Mouse (Mus musculus): ENCODE data around the gene Plekhm2. TPM values are rescaled to one million over a fixed set of nuclear protein-coding genes. Genes with fewer than 3 reads are reported as not detected.

Gene Plekhm2
- polyA plus RNA-seq, 1 experiment, result 134 TPM

DNA sequence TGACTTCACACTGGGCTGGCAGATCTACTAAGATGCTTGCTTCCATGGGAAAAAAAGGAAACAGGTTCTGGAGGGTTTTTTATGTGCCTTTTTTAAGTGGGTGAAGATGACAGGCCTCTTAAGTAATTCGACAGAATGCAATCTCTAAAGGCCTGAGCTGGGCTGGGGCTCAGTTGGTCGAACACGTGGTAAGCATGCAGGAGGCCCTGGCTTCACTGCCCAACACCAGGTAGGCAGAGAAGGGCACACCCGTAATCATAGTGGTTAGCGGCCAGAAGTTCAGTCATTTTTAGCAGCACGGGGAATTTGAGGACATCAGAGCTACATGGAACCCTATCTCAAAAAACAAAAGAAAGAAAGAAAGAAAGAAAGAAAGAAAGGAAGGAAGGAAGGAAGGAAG lies 10.2 kb downstream of the Plekhm2 start:
- H3K4me1 ChIP-seq (ENCODE audit: control insufficient read depth, insufficient read depth, low read length), result peaks cover 5% of the 10 kb centered on the region
- no peak overlapping the region for H3K4me3 ChIP-seq (ENCODE audit: insufficient read depth, low read length)
- H3K27ac ChIP-seq (ENCODE audit: insufficient read depth, low read length), result no peak overlapping the region
- no peak for TF ChIP-seq POLR2A (IDR thresholded peaks at IDR 0.05; ENCODE audit: extremely low read depth, insufficient read depth, low read length)
- no peak for TF ChIP-seq CTCF (IDR thresholded peaks at IDR 0.05; ENCODE audit: extremely low read depth, insufficient read depth, low read length)

GRCm38 (mm10) chr4:141653813-141654212 lies 10.9 kb downstream of the Plekhm2 start:
- peaks cover 2% of the 10 kb centered on the region for H3K4me1 ChIP-seq (ENCODE audit: control insufficient read depth, insufficient read depth, low read length)
- H3K27ac ChIP-seq (ENCODE audit: insufficient read depth, low read length), result no peak overlapping the region
- TF ChIP-seq CTCF (IDR thresholded peaks at IDR 0.05; ENCODE audit: extremely low read depth, insufficient read depth, low read length) (no peak), POLR2A (IDR thresholded peaks at IDR 0.05; ENCODE audit: extremely low read depth, insufficient read depth, low read length) (no peak)
- no peak overlapping the region for H3K4me3 ChIP-seq (ENCODE audit: insufficient read depth, low read length)

DNA sequence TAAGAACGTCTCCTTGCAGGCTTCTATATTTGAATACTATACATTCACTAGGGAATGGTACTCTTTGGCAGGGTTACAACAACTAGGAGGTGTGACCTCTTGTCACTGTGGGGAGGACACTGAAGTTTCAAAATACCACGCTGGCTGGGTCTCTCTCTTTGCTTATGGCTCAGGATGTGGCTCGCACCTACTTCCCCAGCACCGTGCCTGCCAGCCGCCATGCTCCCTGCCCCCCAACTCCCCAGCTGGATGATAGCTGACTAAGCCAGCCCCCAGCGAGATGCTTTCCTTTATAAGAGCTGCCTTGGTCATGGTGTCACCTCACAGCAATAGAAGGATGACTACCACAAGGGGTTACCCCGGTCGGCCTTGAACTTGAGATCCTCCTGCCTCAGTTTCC lies 11.7 kb downstream of the Plekhm2 start:
- H3K4me1 ChIP-seq (ENCODE audit: control insufficient read depth, insufficient read depth, low read length), result peaks cover 3% of the 10 kb centered on the region
- TF ChIP-seq POLR2A (IDR thresholded peaks at IDR 0.05; ENCODE audit: extremely low read depth, insufficient read depth, low read length) (no peak), CTCF (IDR thresholded peaks at IDR 0.05; ENCODE audit: extremely low read depth, insufficient read depth, low read length) (no peak)
- H3K27ac ChIP-seq (ENCODE audit: insufficient read depth, low read length), result no peak overlapping the region
- no peak overlapping the region for H3K4me3 ChIP-seq (ENCODE audit: insufficient read depth, low read length)

DNA sequence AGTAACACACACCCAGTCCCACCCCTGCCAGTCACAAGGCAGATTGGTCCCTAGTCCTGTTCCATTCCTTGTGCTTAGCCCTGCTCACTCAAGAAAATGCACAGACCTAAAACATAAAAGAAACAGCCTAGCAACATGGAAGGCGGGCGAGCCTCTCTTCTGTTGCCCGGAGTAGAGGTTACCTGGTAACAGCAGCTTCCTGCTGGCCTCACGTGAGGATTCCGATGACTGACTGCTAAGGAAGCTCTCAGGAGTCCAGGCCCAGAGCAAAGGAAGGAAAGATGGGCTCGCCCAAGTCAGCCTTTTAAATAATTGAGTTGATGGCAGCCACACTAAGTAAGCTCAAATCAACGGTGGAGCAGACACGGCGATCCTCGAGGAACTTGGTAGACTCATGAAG lies 12.8 kb downstream of the Plekhm2 start:
- TF ChIP-seq POLR2A (IDR thresholded peaks at IDR 0.05; ENCODE audit: extremely low read depth, insufficient read depth, low read length), result no peak
- TF ChIP-seq CTCF (IDR thresholded peaks at IDR 0.05; ENCODE audit: extremely low read depth, insufficient read depth, low read length), result no peak
- Histone ChIP-seq H3K4me3 (ENCODE audit: insufficient read depth, low read length) (no peak overlapping the region), H3K4me1 (ENCODE audit: control insufficient read depth, insufficient read depth, low read length) (peaks cover 3% of the 10 kb centered on the region), H3K27ac (ENCODE audit: insufficient read depth, low read length) (no peak overlapping the region)

DNA sequence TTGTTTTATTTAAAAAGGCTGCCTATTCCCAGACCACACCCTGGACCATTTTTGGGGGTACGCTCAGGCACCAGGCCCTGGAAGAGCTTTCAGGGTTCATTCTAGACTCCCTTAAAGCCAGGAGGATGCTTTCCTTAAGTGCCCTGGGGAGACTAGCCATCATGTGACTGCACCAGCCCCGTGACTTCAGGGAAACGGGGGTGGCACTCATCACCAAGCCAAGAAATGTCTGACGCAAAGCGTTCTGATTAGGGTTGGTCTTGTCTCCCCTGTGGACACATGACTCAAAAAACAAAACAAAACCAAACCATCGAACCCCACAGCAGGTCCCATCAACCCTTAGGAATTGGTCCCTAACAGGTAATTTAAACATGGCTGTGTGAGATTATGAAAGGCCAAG lies 13.4 kb downstream of the Plekhm2 start:
- H3K4me1 ChIP-seq (ENCODE audit: control insufficient read depth, insufficient read depth, low read length), result peaks cover 3% of the 10 kb centered on the region
- TF ChIP-seq CTCF (IDR thresholded peaks at IDR 0.05; ENCODE audit: extremely low read depth, insufficient read depth, low read length), result no peak
- H3K4me3 ChIP-seq (ENCODE audit: insufficient read depth, low read length), result no peak overlapping the region
- no peak overlapping the region for H3K27ac ChIP-seq (ENCODE audit: insufficient read depth, low read length)

DNA sequence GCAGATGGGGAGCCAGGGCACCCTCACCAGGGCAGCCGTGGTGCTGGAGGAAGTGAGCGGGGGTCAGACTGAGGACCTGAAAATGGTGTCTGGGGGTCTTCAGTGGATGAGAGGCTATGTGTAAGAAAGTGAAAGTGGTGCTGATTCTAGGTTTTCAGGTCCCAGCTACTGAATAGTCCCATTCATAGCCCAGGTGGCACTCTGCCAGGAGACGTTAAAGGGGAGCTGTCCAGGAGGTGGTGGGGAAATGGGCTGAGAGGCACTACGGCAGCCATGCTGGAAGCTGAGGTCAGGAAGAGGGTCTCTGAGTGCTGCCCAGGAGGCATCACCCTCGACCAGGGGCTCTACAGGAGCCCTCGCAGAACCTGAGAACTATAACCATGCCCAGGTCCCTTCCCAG lies 15.5 kb downstream of the Plekhm2 start:
- TF ChIP-seq POLR2A (IDR thresholded peaks at IDR 0.05; ENCODE audit: extremely low read depth, insufficient read depth, low read length) (no peak), CTCF (IDR thresholded peaks at IDR 0.05; ENCODE audit: extremely low read depth, insufficient read depth, low read length) (no peak)

GRCm38 (mm10) chr4:141648262-141648661 lies 16.4 kb downstream of the Plekhm2 start:
- TF ChIP-seq CTCF (IDR thresholded peaks at IDR 0.05; ENCODE audit: extremely low read depth, insufficient read depth, low read length) (no peak), POLR2A (IDR thresholded peaks at IDR 0.05; ENCODE audit: extremely low read depth, insufficient read depth, low read length) (no peak)
- no peak overlapping the region for H3K27ac ChIP-seq (ENCODE audit: insufficient read depth, low read length)
- H3K4me3 ChIP-seq (ENCODE audit: insufficient read depth, low read length), result no peak overlapping the region
- peaks cover 1% of the 10 kb centered on the region; the same call in 1 of the 2 replicates for H3K4me1 ChIP-seq (ENCODE audit: control insufficient read depth, insufficient read depth, low read length)

More for the DNA sequence above, 15.5 kb downstream of the Plekhm2 start:
- no peak overlapping the region for H3K27ac ChIP-seq (ENCODE audit: insufficient read depth, low read length)
- peaks cover 3% of the 10 kb centered on the region; the same call in 1 of the 2 replicates for H3K4me1 ChIP-seq (ENCODE audit: control insufficient read depth, insufficient read depth, low read length)
- H3K4me3 ChIP-seq (ENCODE audit: insufficient read depth, low read length), result no peak overlapping the region

DNA sequence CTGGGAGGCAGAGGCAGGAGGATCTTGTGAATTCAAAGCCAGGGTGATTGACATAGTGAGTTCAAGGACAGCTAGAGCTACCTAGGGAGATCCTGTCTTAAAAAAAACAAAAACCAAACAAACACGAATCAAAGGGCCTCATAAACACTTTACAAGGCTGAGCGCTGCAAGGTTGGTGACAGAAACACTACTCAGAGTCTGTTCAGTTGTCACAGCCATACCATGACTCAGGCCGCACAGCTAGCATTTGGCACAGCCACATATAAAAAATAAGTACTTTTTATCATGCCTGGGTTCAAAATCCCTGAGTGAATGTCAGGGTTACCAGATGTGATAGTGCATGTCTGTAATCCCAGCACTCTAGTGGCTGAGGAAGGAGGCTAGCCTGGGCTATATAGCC lies 17.5 kb downstream of the Plekhm2 start:
- no peak overlapping the region for H3K4me3 ChIP-seq (ENCODE audit: insufficient read depth, low read length)
- TF ChIP-seq POLR2A (IDR thresholded peaks at IDR 0.05; ENCODE audit: extremely low read depth, insufficient read depth, low read length) (no peak), CTCF (IDR thresholded peaks at IDR 0.05; ENCODE audit: extremely low read depth, insufficient read depth, low read length) (no peak)
- H3K27ac ChIP-seq (ENCODE audit: insufficient read depth, low read length), result no peak overlapping the region
- H3K4me1 ChIP-seq (ENCODE audit: control insufficient read depth, insufficient read depth, low read length), result peaks cover 1% of the 10 kb centered on the region; the same call in 1 of the 2 replicates

DNA sequence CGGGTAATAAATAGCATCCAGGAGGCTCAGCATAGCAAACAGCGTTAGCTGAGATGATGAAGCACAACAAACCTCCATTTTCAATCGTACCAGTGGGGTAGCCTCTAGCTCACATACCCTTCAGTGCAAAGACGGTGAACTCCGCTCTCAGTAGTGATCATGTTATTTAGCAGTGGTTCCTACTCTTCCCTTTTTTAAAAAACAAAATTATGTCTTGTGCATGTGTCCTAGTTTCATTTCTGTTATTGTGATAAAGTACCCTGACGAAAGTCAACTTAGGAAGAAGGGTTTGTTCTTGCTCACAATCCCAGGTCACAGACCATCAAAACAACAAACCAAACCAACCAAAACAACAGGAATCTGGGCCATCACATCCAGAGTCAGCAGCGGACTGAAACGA lies 18.7 kb downstream of the Plekhm2 start:
- Histone ChIP-seq H3K4me3 (ENCODE audit: insufficient read depth, low read length) (no peak overlapping the region), H3K4me1 (ENCODE audit: control insufficient read depth, insufficient read depth, low read length) (peaks cover 1% of the 10 kb centered on the region; the same call in 1 of the 2 replicates)
- TF ChIP-seq CTCF (IDR thresholded peaks at IDR 0.05; ENCODE audit: extremely low read depth, insufficient read depth, low read length), result no peak
- TF ChIP-seq POLR2A (IDR thresholded peaks at IDR 0.05; ENCODE audit: extremely low read depth, insufficient read depth, low read length), result no peak

DNA sequence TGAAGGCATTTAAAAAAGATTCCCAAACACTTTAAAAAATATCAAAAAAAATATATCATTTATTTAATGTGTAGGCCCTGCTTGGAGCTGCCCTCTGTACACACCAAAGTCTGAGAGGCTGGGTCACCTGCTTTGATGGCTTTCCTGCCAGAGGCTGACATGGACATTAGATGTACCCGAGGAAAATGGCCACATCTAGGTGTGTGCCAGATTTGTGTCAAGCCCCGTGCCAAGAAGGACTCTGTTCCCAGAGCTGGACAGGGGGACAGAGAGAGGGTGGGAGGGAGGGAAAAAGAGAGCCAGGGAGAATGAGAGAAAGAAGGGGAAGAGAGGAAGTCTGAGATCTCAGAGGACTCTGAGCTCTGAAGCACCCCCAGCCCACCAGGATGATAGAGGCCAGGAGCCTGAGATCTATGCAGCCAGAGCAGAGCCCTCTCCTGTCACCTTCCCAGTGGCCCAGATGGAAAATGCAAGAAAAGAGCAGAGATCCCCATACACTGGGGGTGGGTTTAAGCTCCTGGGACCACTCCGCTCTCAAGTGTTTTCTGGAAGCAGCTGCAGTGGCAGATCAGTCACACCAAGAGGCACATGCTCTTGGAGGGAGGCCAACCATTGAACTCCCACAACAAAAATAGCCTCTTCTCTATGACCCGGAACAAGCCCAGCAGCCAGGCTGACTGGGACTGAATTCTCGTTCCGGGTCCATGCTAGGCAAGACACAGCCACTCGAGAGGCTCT lies 21.4 kb downstream of the Plekhm2 start:
- Histone ChIP-seq H3K4me3 (ENCODE audit: insufficient read depth, low read length) (no peak overlapping the region), H3K4me1 (ENCODE audit: control insufficient read depth, insufficient read depth, low read length) (no peaks in the 10 kb centered on the region), H3K27ac (ENCODE audit: insufficient read depth, low read length) (peak overlapping the region; percentile 74; the same call in 1 of the 2 replicates)
- TF ChIP-seq POLR2A (IDR thresholded peaks at IDR 0.05; ENCODE audit: extremely low read depth, insufficient read depth, low read length) (no peak), CTCF (IDR thresholded peaks at IDR 0.05; ENCODE audit: extremely low read depth, insufficient read depth, low read length) (no peak)

More for the DNA sequence above, 18.7 kb downstream of the Plekhm2 start:
- no peak overlapping the region for H3K27ac ChIP-seq (ENCODE audit: insufficient read depth, low read length)
